Mouse (Mus musculus) limb, embryonic 12.5 days (tissue): ENCODE results near the gene Tbata. TPM values are rescaled to one million over a fixed set of nuclear protein-coding genes. Genes with fewer than 3 reads are reported as not detected.

Experiments used
- ATAC-seq: fragments of 200-750 bp; cut with Nextera tagmentation; 2 replicates; pipeline ENCODE4 v1.8.0; 2017; ENCODE audit warnings: low read depth, moderate TSS enrichment; ENCODE audit not compliant: insufficient number of reproducible peaks, insufficient read depth, low FRiP score, low TSS enrichment
- H3K27ac ChIP-seq: fragments of 300-500 bp; sonication (generic); 2 replicates; pipeline ENCODE4 v1.5.1; 2016; ENCODE audit warnings: mild to moderate bottlenecking, moderate library complexity
- H3K27me3 ChIP-seq: fragments of 300-500 bp; sonication (generic); 2 replicates; pipeline ENCODE4 v1.6.1; 2016; ENCODE audit warnings: mild to moderate bottlenecking, moderate library complexity
- H3K36me3 ChIP-seq: fragments of 300-500 bp; sonication (generic); 2 replicates; pipeline ENCODE4 v1.6.1; 2016; ENCODE audit warnings: mild to moderate bottlenecking, moderate library complexity
- H3K4me1 ChIP-seq: fragments of 300-500 bp; sonication (generic); replicated peaks from 2 replicates; pipeline ENCODE4 v1.6.1; 2016
- H3K4me2 ChIP-seq: fragments of 300-500 bp; sonication (generic); 2 replicates; pipeline ENCODE4 v1.6.1; 2016; ENCODE audit warnings: mild to moderate bottlenecking, moderate library complexity
- H3K4me3 ChIP-seq: fragments of 300-500 bp; sonication (generic); replicated peaks from 2 replicates; pipeline ENCODE4 v1.5.1; 2016; ENCODE audit warnings: mild to moderate bottlenecking
- H3K9ac ChIP-seq: fragments of 300-500 bp; sonication (generic); replicated peaks from 2 replicates; pipeline ENCODE4 v1.6.1; 2016; ENCODE audit warnings: mild to moderate bottlenecking, moderate library complexity
- H3K9me3 ChIP-seq: fragments of 300-500 bp; sonication (generic); 2 replicates; pipeline ENCODE4 v1.6.1; 2016; ENCODE audit warnings: mild to moderate bottlenecking, moderate library complexity
- WGBS: fragments of 180-500 bp; shearing (Covaris S2); methylation state at CpG from one replicate; pipeline ENCODE4 v1.1.7; 2016; 5-methylcytosine and 5-hydroxymethylcytosine counted together
- polyA plus RNA-seq: library from polyadenylated mRNA; unstranded; fragments of >200 nt; fragmentation: Nextera tagmentation; extraction: Ambion mirVana; gene quantifications from 2 replicates; pipeline ENCODE4 v1.2.1, GENCODE M21; 2016

Gene Tbata
- polyA plus RNA-seq, 1 experiment from 2014 or later = not detected

- H3K9me3 ChIP-seq = no peaks in the 10 kb centered on the region
- no peak overlapping the region for H3K9ac ChIP-seq
- no peaks in the 10 kb centered on the region for H3K36me3 ChIP-seq
- H3K4me1 ChIP-seq = no peaks in the 10 kb centered on the region
- WGBS = 47% methylated on average over 9 of the region's 9 CpGs
- no peak overlapping the region for H3K4me2 ChIP-seq
- no peak for ATAC-seq
- no peak overlapping the region for H3K4me3 ChIP-seq
- H3K27me3 ChIP-seq = 0 out of 2 replicates have a peak, but pooled peaks cover 3% of the 10 kb centered on the region
- no peak overlapping the region for H3K27ac ChIP-seq
Observed at GRCm38 (mm10) chr10:61167333-61168096, 4.2 kb upstream of the Tbata start.

- Histone ChIP-seq H3K9me3 (no peaks in the 10 kb centered on the region), H3K4me3 (no peak overlapping the region), H3K36me3 (no peaks in the 10 kb centered on the region), H3K27me3 (0 out of 2 replicates have a peak, but pooled peaks cover 3% of the 10 kb centered on the region), H3K4me2 (no peak overlapping the region), H3K27ac (no peak overlapping the region), H3K9ac (no peak overlapping the region), H3K4me1 (no peaks in the 10 kb centered on the region)
- 75% methylated on average over 2 of the region's 2 CpGs for WGBS
- ATAC-seq = no peak
Observed at GRCm38 (mm10) chr10:61168393-61168792, 3.4 kb upstream of the Tbata start.

GRCm38 (mm10) chr10:61172496-61172895, 742 bp downstream of the Tbata start:
- Histone ChIP-seq H3K27ac (no peak overlapping the region), H3K4me1 (peaks cover 4% of the 10 kb centered on the region), H3K4me3 (no peak overlapping the region), H3K4me2 (no peak overlapping the region), H3K27me3 (peaks cover 26% of the 10 kb centered on the region), H3K36me3 (no peaks in the 10 kb centered on the region), H3K9me3 (no peaks in the 10 kb centered on the region), H3K9ac (no peak overlapping the region)
- ATAC-seq = no peak
- 79% methylated on average over 4 of the region's 4 CpGs for WGBS

- no peak overlapping the region for H3K9ac ChIP-seq
- no peak overlapping the region for H3K4me3 ChIP-seq
- no peaks in the 10 kb centered on the region for H3K9me3 ChIP-seq
- H3K4me1 ChIP-seq = peaks cover 4% of the 10 kb centered on the region
- peaks cover 29% of the 10 kb centered on the region for H3K27me3 ChIP-seq
- no peak overlapping the region for H3K4me2 ChIP-seq
- WGBS = 38% methylated on average over 13 of the region's 13 CpGs
- ATAC-seq = no peak
- no peak overlapping the region for H3K27ac ChIP-seq
- H3K36me3 ChIP-seq = no peaks in the 10 kb centered on the region
Observed at GRCm38 (mm10) chr10:61174711-61175441, 3.1 kb downstream of the Tbata start.

GRCm38 (mm10) chr10:61175442-61176204, 3.9 kb downstream of the Tbata start:
- Histone ChIP-seq H3K27me3 (peaks cover 29% of the 10 kb centered on the region), H3K4me1 (peaks cover 4% of the 10 kb centered on the region), H3K27ac (no peak overlapping the region), H3K9ac (no peak overlapping the region), H3K9me3 (no peaks in the 10 kb centered on the region), H3K4me2 (peak overlapping the region; percentile 35), H3K36me3 (no peaks in the 10 kb centered on the region), H3K4me3 (peak overlapping the region; percentile 7; the same call in 1 of the 2 replicates)
- ATAC-seq = no peak; the same call in 1 of the 2 replicates
- WGBS = 14% methylated on average over 23 of the region's 24 CpGs

- Histone ChIP-seq H3K9me3 (no peaks in the 10 kb centered on the region), H3K27me3 (peaks cover 29% of the 10 kb centered on the region), H3K36me3 (no peaks in the 10 kb centered on the region), H3K4me3 (0 out of 2 replicates have a peak overlapping the region, but pooled peaks have one; percentile 7), H3K9ac (no peak overlapping the region), H3K4me2 (peak overlapping the region; percentile 35), H3K27ac (no peak overlapping the region), H3K4me1 (peaks cover 4% of the 10 kb centered on the region)
- ATAC-seq = no peak
- WGBS = 42% methylated on average over 7 of the region's 7 CpGs
Observed at GRCm38 (mm10) chr10:61176221-61176790, 4.6 kb downstream of the Tbata start.

- Histone ChIP-seq H3K27me3 (peaks cover 29% of the 10 kb centered on the region), H3K4me2 (no peak overlapping the region), H3K4me1 (peaks cover 7% of the 10 kb centered on the region), H3K9ac (no peak overlapping the region), H3K36me3 (no peaks in the 10 kb centered on the region), H3K27ac (no peak overlapping the region), H3K9me3 (no peaks in the 10 kb centered on the region), H3K4me3 (no peak overlapping the region)
- ATAC-seq = no peak
- WGBS = 77% methylated on average over 4 of the region's 4 CpGs
Observed at GRCm38 (mm10) chr10:61177751-61178150, 6.0 kb downstream of the Tbata start.

GRCm38 (mm10) chr10:61178687-61179086, 6.9 kb downstream of the Tbata start:
- ATAC-seq = no peak
- WGBS = 88% methylated on average over 8 of the region's 8 CpGs

GRCm38 (mm10) chr10:61179927-61180326, 8.2 kb downstream of the Tbata start:
- H3K9ac ChIP-seq = no peak overlapping the region
- peaks cover 7% of the 10 kb centered on the region for H3K4me1 ChIP-seq
- H3K4me2 ChIP-seq = no peak overlapping the region
- H3K4me3 ChIP-seq = no peak overlapping the region
- ATAC-seq = no peak
- H3K9me3 ChIP-seq = no peaks in the 10 kb centered on the region
- H3K27ac ChIP-seq = no peak overlapping the region
- 81% methylated on average over 6 of the region's 6 CpGs for WGBS
- H3K27me3 ChIP-seq = peaks cover 29% of the 10 kb centered on the region
- H3K36me3 ChIP-seq = no peaks in the 10 kb centered on the region

More at GRCm38 (mm10) chr10:61178687-61179086, 6.9 kb downstream of the Tbata start:
- no peak overlapping the region for H3K4me2 ChIP-seq
- H3K4me3 ChIP-seq = no peak overlapping the region
- no peak overlapping the region for H3K27ac ChIP-seq
- no peaks in the 10 kb centered on the region for H3K36me3 ChIP-seq
- no peaks in the 10 kb centered on the region for H3K9me3 ChIP-seq
- H3K27me3 ChIP-seq = peaks cover 32% of the 10 kb centered on the region
- H3K4me1 ChIP-seq = peaks cover 7% of the 10 kb centered on the region
- no peak overlapping the region for H3K9ac ChIP-seq

GRCm38 (mm10) chr10:61187001-61187400, 15.2 kb downstream of the Tbata start:
- no peak overlapping the region for H3K27ac ChIP-seq
- no peaks in the 10 kb centered on the region for H3K36me3 ChIP-seq

More at GRCm38 (mm10) chr10:61187001-61187400, 15.2 kb downstream of the Tbata start:
- peaks cover 7% of the 10 kb centered on the region for H3K27me3 ChIP-seq
- 64% methylated on average over 3 of the region's 3 CpGs for WGBS
- no peaks in the 10 kb centered on the region for H3K9me3 ChIP-seq
- H3K9ac ChIP-seq = no peak overlapping the region
- peaks cover 13% of the 10 kb centered on the region for H3K4me1 ChIP-seq
- H3K4me3 ChIP-seq = no peak overlapping the region
- H3K4me2 ChIP-seq = no peak overlapping the region
- ATAC-seq = no peak
